Mouse (Mus musculus): ENCODE measurements at regions not wholly inside any gene's neighbourhood (a gene's known extent, or its start where the extent isn't known, plus 50 kb on each side); places are given as distances from the start of the nearest gene placed in this dataset.

GRCm38 (mm10) chr11:19227716-19228115, 208.9 kb upstream of the Meis1 start:
- TF ChIP-seq CTCF (IDR thresholded peaks at IDR 0.05; ENCODE audit: extremely low read depth, insufficient read depth, low read length) (no peak), POLR2A (IDR thresholded peaks at IDR 0.05; ENCODE audit: extremely low read depth, insufficient read depth, low read length) (no peak)

Measured in cortical plate, adult 2 months (tissue).